Mouse (Mus musculus): ENCODE measurements around the gene Arf3. TPM values are rescaled to one million over a fixed set of nuclear protein-coding genes. Genes with fewer than 3 reads are reported as not detected.

Gene Arf3
- polyA plus RNA-seq, 1 experiment from 2014 or later: 44.6 TPM

GRCm38 (mm10) chr15:98730790-98731189 is 32.2 kb downstream of the Arf3 start:
- H3K9me3 ChIP-seq: no peaks in the 10 kb centered on the region
- no peak overlapping the region for H3K27ac ChIP-seq
- H3K27me3 ChIP-seq: peaks cover 5% of the 10 kb centered on the region; the same call in 1 of the 2 replicates
- no peak overlapping the region for H3K4me3 ChIP-seq
- H3K36me3 ChIP-seq: peaks cover 7% of the 10 kb centered on the region
- H3K9ac ChIP-seq: no peak overlapping the region
- 86% methylated on average over 6 of the region's 6 CpGs for WGBS
- no peak overlapping the region for H3K4me2 ChIP-seq
- no peak for ATAC-seq (ENCODE audit: insufficient number of reproducible peaks, insufficient read depth, low FRiP score, low TSS enrichment, low read depth)
- H3K4me1 ChIP-seq: peaks cover 19% of the 10 kb centered on the region

- no peak for ATAC-seq (ENCODE audit: insufficient number of reproducible peaks, insufficient read depth, low FRiP score, low TSS enrichment, low read depth)
- H3K9ac ChIP-seq: no peak overlapping the region
- H3K4me3 ChIP-seq: no peak overlapping the region
- H3K27ac ChIP-seq: no peak overlapping the region
- H3K36me3 ChIP-seq: no peaks in the 10 kb centered on the region
- H3K4me1 ChIP-seq: peaks cover 23% of the 10 kb centered on the region
- H3K4me2 ChIP-seq: no peak overlapping the region
- 61% methylated on average over 7 of the region's 7 CpGs for WGBS
- peaks cover 5% of the 10 kb centered on the region; the same call in 1 of the 2 replicates for H3K27me3 ChIP-seq
- H3K9me3 ChIP-seq: no peaks in the 10 kb centered on the region
Observed at GRCm38 (mm10) chr15:98729791-98730545, 33.0 kb downstream of the Arf3 start.

GRCm38 (mm10) chr15:98728366-98728765 is 34.6 kb downstream of the Arf3 start:
- Histone ChIP-seq H3K4me3 (peak overlapping the region; percentile 63), H3K4me1 (peaks cover 34% of the 10 kb centered on the region), H3K27me3 (peaks cover 5% of the 10 kb centered on the region; the same call in 1 of the 2 replicates), H3K4me2 (peak overlapping the region; percentile 94), H3K27ac (no peak overlapping the region), H3K9me3 (no peaks in the 10 kb centered on the region), H3K9ac (no peak overlapping the region), H3K36me3 (no peaks in the 10 kb centered on the region)
- no peak for ATAC-seq (ENCODE audit: insufficient number of reproducible peaks, insufficient read depth, low FRiP score, low TSS enrichment, low read depth)
- WGBS: 43% methylated on average over 9 of the region's 9 CpGs

GRCm38 (mm10) chr15:98727443-98728321 is 35.3 kb downstream of the Arf3 start, which contains the start of gene Fkbp11:
Gene Fkbp11, minus strand, starts transcription at chr15:98728198.
- WGBS: under 1% methylated on average over 39 of the region's 39 CpGs
- H3K4me3 ChIP-seq: peak within 1 kb of the TSS; percentile 63
- no peaks in the 10 kb centered on the region for H3K36me3 ChIP-seq
- H3K9ac ChIP-seq: peak within 1 kb of the TSS; percentile 75
- peak; percentile 73 for ATAC-seq (ENCODE audit: insufficient number of reproducible peaks, insufficient read depth, low FRiP score, low TSS enrichment, low read depth)
- H3K4me2 ChIP-seq: peak within 1 kb of the TSS; percentile 94
- H3K27me3 ChIP-seq: peaks cover 5% of the 10 kb centered on the region; the same call in 1 of the 2 replicates
- H3K4me1 ChIP-seq: peaks cover 40% of the 10 kb centered on the region
- peak within 1 kb of the TSS; percentile 44; the same call in 1 of the 2 replicates for H3K27ac ChIP-seq
- H3K9me3 ChIP-seq: no peaks in the 10 kb centered on the region

- Histone ChIP-seq H3K9me3 (no peaks in the 10 kb centered on the region), H3K27me3 (peaks cover 5% of the 10 kb centered on the region; the same call in 1 of the 2 replicates), H3K4me2 (peak overlapping the region; percentile 94), H3K4me3 (peak overlapping the region; percentile 63), H3K27ac (no peak overlapping the region), H3K9ac (peak overlapping the region; percentile 75), H3K36me3 (no peaks in the 10 kb centered on the region), H3K4me1 (peaks cover 46% of the 10 kb centered on the region)
- no peak for ATAC-seq (ENCODE audit: insufficient number of reproducible peaks, insufficient read depth, low FRiP score, low TSS enrichment, low read depth)
- 27% methylated on average over 7 of the region's 7 CpGs for WGBS
Observed at GRCm38 (mm10) chr15:98726746-98727145, 36.3 kb downstream of the Arf3 start.

GRCm38 (mm10) chr15:98726079-98726478 is 36.9 kb downstream of the Arf3 start:
- Histone ChIP-seq H3K27me3 (peaks cover 5% of the 10 kb centered on the region; the same call in 1 of the 2 replicates), H3K9ac (peak overlapping the region; percentile 75; the same call in 1 of the 2 replicates), H3K4me1 (peaks cover 46% of the 10 kb centered on the region), H3K9me3 (no peaks in the 10 kb centered on the region), H3K27ac (no peak overlapping the region), H3K4me2 (peak overlapping the region; percentile 94), H3K36me3 (no peaks in the 10 kb centered on the region), H3K4me3 (peak overlapping the region; percentile 63; the same call in 1 of the 2 replicates)
- no peak for ATAC-seq (ENCODE audit: insufficient number of reproducible peaks, insufficient read depth, low FRiP score, low TSS enrichment, low read depth)
- 75% methylated on average over 4 of the region's 4 CpGs for WGBS

- no peak for ATAC-seq (ENCODE audit: insufficient number of reproducible peaks, insufficient read depth, low FRiP score, low TSS enrichment, low read depth)
- Histone ChIP-seq H3K4me1 (peaks cover 46% of the 10 kb centered on the region), H3K4me2 (peak overlapping the region; percentile 44)
Observed at GRCm38 (mm10) chr15:98724441-98724840, 38.6 kb downstream of the Arf3 start.

GRCm38 (mm10) chr15:98722854-98723253 is 40.2 kb downstream of the Arf3 start:
- no peak for ATAC-seq (ENCODE audit: insufficient number of reproducible peaks, insufficient read depth, low FRiP score, low TSS enrichment, low read depth)

More at GRCm38 (mm10) chr15:98724441-98724840, 38.6 kb downstream of the Arf3 start:
- Histone ChIP-seq H3K4me3 (no peak overlapping the region), H3K9me3 (no peaks in the 10 kb centered on the region), H3K36me3 (no peaks in the 10 kb centered on the region), H3K9ac (0 out of 2 replicates have a peak overlapping the region, but pooled peaks have one; percentile 44), H3K27ac (no peak overlapping the region), H3K27me3 (peaks cover 5% of the 10 kb centered on the region; the same call in 1 of the 2 replicates)
- WGBS: 29% methylated on average over 19 of the region's 19 CpGs

GRCm38 (mm10) chr15:98722191-98722590 is 40.8 kb downstream of the Arf3 start:
- peaks cover 41% of the 10 kb centered on the region for H3K4me1 ChIP-seq
- WGBS: 82% methylated on average over 8 of the region's 8 CpGs

More at GRCm38 (mm10) chr15:98722854-98723253, 40.2 kb downstream of the Arf3 start:
- Histone ChIP-seq H3K4me1 (peaks cover 42% of the 10 kb centered on the region), H3K9ac (no peak overlapping the region), H3K9me3 (no peaks in the 10 kb centered on the region), H3K36me3 (no peaks in the 10 kb centered on the region), H3K4me3 (no peak overlapping the region), H3K4me2 (peak overlapping the region; percentile 24), H3K27me3 (no peaks in the 10 kb centered on the region), H3K27ac (no peak overlapping the region; the same call in 1 of the 2 replicates)
- WGBS: 63% methylated on average over 14 of the region's 14 CpGs

GRCm38 (mm10) chr15:98717301-98717700 is 45.7 kb downstream of the Arf3 start:
- WGBS: 60% methylated on average over 16 of the region's 16 CpGs
- no peaks in the 10 kb centered on the region for H3K36me3 ChIP-seq
- no peak for ATAC-seq (ENCODE audit: insufficient number of reproducible peaks, insufficient read depth, low FRiP score, low TSS enrichment, low read depth)

More at GRCm38 (mm10) chr15:98722191-98722590, 40.8 kb downstream of the Arf3 start:
- Histone ChIP-seq H3K27me3 (no peaks in the 10 kb centered on the region), H3K4me3 (no peak overlapping the region), H3K36me3 (no peaks in the 10 kb centered on the region), H3K9ac (no peak overlapping the region), H3K9me3 (no peaks in the 10 kb centered on the region), H3K27ac (no peak overlapping the region), H3K4me2 (no peak overlapping the region)
- no peak for ATAC-seq (ENCODE audit: insufficient number of reproducible peaks, insufficient read depth, low FRiP score, low TSS enrichment, low read depth)

GRCm38 (mm10) chr15:98714230-98714652 is 48.8 kb downstream of the Arf3 start:
- Histone ChIP-seq H3K4me1 (no peaks in the 10 kb centered on the region), H3K27ac (no peak overlapping the region), H3K36me3 (no peaks in the 10 kb centered on the region), H3K4me3 (no peak overlapping the region), H3K9me3 (no peaks in the 10 kb centered on the region), H3K27me3 (peaks cover 3% of the 10 kb centered on the region; the same call in 1 of the 2 replicates), H3K4me2 (no peak overlapping the region), H3K9ac (no peak overlapping the region)
- 71% methylated on average over 5 of the region's 5 CpGs for WGBS
- ATAC-seq (ENCODE audit: insufficient number of reproducible peaks, insufficient read depth, low FRiP score, low TSS enrichment, low read depth): no peak

More at GRCm38 (mm10) chr15:98717301-98717700, 45.7 kb downstream of the Arf3 start:
- H3K27me3 ChIP-seq: no peaks in the 10 kb centered on the region
- no peak overlapping the region for H3K9ac ChIP-seq
- peaks cover 2% of the 10 kb centered on the region for H3K4me1 ChIP-seq
- H3K4me2 ChIP-seq: no peak overlapping the region
- H3K9me3 ChIP-seq: no peaks in the 10 kb centered on the region
- no peak overlapping the region for H3K27ac ChIP-seq
- no peak overlapping the region for H3K4me3 ChIP-seq
